Mouse (Mus musculus) embryo, embryonic 9.5 days (tissue): ENCODE measurements at regions not wholly inside any gene's neighbourhood (a gene's known extent, or its start where the extent isn't known, plus 50 kb on each side); places are given as distances from the start of the nearest gene placed in this dataset.
"Not testable (repeated sequence)": the region's sequence is repeated elsewhere in the genome, so short reads cannot be mapped to it uniquely, and the experiment has no call there.

Experiments
- DNase-seq: peaks from one replicate; pipeline ENCODE4 v3.0.0-alpha.2; 2017; ENCODE audit errors: extremely low spot score

- DNase-seq, result peak; percentile 27
These were observed 63.8 kb upstream of the Srsf6 start for GRCm38 (mm10) chr2:162867516-162868029.

DNA sequence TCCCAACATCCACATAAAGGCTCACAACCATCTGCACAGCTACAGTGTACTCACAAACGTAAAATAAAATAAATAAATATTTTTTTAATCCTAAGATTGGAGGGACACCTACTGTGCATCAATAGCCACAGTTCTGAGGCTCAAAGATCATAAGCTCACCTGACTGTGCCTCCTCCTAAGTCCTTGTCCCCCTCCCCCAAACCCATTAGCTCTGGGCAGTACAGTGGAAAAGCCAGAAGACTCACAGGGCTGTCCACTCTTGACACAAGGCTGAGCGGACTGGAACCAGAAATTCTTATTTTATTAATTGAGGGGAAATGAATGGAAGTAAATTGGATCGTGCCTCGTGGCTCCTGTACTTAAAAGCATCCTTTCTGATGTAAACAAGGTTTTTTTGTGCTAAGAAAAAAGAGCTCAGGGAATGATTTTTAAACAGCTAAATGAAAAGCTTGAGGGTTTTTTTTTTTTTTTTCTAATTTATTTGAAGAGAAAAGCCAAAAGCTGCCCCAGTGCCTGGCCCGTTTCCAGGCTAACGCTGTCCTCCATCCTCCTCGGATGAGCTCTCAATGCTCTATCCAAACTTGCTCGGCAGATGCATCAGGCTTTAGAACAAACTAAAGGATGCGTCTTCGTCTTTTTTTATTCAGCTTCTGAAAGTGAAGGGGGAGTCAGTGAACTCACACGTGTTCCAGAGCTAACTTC is 64.6 kb upstream of the Srsf6 start:
- DNase-seq, result no peak

DNA sequence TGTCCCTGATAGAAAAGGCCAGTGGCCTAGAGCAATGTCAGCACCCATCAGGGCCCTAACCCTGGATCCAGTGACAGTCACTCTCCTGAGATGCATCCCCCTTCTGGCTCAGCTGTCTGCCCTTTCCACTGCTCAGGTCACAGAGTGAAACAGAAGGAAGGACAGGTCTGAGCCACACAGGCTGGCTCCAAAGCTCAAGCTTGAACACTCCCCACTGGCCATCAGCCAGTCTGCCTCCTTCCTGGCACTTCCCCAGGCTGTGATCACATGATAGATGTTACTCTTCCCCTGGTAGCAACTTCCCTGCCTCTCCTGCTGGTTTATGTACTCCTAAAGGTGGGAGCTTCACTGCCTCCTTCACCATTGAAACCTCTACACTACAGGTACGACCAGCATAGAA is 66.8 kb upstream of the Srsf6 start:
- DNase-seq, result no peak

GRCm38 (mm10) chr2:162854606-162855005 is 76.7 kb upstream of the Srsf6 start:
- DNase-seq, result no peak

DNA sequence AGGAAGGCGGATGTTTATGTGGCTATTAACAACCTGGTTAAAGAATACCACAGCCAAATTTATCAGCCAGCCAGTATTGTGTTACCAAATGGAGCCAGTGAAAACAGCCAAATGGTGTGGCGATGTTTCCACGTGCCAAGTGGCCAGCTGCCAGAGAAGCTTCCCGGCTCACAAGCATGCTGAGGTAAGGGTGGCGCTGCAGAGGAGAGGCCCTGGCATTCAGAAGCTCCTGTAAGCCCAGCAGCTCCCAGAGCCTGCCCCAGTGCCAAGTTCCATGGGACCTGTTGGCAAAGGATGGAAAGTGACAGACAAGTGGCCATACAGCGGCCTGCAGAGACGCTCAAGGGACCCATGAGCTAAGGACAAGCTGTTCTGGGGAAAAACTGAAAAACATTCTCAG is 77.8 kb upstream of the Srsf6 start:
- no peak for DNase-seq

DNA sequence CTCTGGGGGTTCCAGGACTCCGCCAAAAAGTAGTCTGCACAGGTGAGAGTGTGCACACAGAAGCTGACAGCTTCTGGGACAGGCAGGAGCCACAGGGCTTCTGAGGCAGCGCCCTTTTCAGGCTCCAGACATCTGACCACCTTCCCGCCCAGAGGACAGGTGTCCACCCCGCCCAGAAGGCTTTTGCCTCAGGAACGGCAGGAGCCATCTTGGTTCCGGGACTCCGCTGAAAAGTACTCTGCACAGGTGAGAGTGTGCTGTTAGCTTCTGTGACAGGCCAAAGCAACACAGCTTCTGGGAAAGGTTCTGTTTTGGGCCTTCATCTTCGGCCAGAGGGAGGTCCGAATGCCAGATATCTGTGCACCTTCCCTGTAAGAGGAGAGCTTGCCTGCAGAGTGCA is 89.6 kb upstream of the Srsf6 start:
- not testable (repeated sequence) for DNase-seq

GRCm38 (mm10) chr2:162837776-162838175 is 93.6 kb upstream of the Srsf6 start:
- no peak for DNase-seq

- no peak for DNase-seq
These were observed 97.6 kb upstream of the Srsf6 start for GRCm38 (mm10) chr2:162833741-162834140.

DNA sequence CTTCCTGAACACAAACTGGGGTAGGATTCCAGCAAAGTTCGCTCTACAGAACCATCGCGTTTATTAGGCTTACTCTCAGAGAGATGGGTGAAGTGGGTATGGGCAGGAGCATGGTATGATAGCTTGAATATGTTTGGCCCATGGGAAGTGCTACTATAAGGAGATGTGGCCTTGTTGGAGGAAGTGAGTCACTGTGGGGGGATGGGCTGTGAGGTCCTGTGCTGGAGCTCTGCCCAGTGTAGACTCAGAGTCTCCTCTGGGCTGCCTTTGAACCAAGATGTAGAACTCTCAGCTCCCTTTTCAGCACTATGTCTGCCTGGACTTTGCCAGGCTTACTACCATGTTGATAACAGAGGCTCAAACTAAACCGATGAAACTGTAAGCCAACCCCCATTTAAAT is 112.5 kb upstream of the Srsf6 start:
- no peak for DNase-seq

- DNase-seq, result peak; percentile 9
These were observed 117.1 kb upstream of the Srsf6 start for GRCm38 (mm10) chr2:162814205-162814604.

- DNase-seq, result no peak
These were observed 123.6 kb upstream of the Srsf6 start for GRCm38 (mm10) chr2:162807747-162808146.

DNA sequence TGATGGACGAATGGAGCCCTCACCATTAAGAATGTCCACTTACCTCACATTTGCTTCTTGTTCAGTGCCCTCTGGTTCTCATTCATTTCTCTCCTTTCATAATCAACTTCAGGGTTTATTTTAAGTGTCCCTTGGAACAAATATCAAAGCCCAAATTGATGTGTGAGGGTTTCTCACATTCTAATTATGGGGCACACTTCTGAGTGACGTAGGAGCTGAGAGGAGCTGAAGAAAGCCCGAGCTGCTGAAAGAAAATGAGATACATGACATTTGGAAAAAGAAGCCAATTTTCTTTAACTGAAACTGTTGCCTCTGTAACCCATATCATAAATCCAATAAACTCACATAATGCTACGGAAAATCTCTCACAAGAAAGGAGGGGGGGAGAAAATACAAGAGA is 134.8 kb upstream of the Srsf6 start:
- DNase-seq, result no peak

DNA sequence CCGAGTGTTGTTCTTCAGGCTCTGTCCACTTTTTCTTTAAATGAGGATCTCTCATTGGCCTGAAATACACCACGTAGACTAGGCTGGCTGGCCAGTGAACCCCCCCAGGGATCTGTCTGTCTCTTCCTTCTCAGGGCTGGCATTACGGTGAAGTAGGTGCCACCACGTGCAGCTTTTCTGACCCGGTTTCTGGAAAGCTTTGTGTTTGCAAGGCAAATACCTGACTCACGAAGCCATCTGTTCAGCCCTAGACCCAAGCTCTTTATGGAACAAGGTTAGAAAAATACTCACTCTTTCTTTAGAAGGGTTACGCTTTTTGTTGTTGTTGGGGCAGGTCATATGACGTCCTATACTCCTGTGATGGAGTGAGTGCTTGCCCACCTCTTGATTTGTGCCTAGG is 133.3 kb upstream of the Ptprt start:
- DNase-seq, result no peak

- DNase-seq, result no peak
These were observed 130.6 kb upstream of the Ptprt start for GRCm38 (mm10) chr2:162791374-162792098.

DNA sequence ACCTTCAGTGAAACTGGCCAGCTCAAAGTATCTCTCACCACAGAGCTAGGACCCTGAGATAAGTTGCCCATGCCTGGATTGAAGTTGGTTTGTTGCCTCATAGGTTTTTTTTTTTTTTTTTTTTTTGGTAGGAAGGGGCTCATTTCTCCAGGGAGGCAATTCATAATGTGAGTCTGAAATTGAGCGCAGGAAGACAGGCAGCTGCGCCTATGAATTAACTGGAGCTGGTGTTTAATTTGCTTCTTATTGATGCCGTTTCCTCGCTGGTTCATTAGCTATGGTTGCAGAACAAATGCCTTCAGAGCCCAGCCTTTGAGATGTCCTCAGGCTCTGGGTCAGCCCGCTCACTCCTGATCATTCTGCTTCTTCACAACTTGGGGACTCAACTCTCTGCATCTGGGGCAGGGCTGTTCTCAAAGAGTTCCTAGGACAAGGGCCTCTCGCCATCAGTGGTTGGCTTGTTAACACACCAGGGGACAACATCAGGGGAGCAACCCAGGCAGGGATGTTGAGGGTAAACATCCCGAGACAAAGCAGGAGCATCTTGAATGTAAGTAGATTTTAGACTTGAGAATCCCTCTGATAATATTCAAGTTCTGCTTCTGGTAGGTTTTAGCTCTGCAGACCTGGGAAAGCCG is 123.3 kb upstream of the Ptprt start:
- DNase-seq, result no peak

- no peak for DNase-seq
These were observed 120.7 kb upstream of the Ptprt start for GRCm38 (mm10) chr2:162781599-162781998.

DNA sequence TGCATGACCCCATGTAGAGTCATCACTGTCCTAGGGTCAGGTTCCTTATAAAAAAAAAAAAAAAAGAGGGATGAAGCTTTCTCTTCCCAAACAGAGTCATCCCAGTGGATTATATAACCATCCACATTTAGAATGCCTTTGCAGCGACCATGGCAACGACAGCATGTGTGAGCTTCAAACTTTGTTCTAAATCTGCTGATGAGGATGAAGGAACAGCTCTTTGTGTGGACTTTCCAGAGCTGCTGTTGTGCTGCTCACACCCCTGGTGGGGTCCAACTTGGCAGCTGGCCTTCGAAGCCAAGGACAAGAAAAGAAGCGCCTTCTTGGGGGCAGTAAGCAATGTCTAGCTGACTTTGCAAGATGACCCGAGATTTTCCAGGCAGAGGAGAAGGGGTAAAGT is 115.6 kb upstream of the Ptprt start:
- DNase-seq, result no peak

DNA sequence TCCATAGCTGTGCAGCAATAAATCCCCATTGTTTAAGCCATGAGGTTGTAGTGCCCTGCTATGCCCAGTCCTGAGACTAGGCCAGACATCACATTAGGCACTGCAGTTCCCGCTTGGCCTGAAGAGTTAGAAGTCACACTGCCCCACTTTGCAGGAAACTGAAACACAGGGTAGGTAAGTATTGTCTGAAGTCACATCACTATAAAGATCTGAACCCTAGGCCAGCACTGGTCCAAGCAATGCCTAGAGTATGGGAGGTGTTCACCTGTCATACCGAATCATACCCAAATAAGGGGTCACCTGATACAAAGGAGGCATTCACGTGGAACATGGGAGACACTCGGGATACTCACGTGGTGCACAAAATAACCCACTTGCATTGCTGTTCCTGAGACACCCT is 111.6 kb upstream of the Ptprt start:
- no peak for DNase-seq

GRCm38 (mm10) chr2:162769711-162770428 is 108.9 kb upstream of the Ptprt start:
- no peak for DNase-seq

DNA sequence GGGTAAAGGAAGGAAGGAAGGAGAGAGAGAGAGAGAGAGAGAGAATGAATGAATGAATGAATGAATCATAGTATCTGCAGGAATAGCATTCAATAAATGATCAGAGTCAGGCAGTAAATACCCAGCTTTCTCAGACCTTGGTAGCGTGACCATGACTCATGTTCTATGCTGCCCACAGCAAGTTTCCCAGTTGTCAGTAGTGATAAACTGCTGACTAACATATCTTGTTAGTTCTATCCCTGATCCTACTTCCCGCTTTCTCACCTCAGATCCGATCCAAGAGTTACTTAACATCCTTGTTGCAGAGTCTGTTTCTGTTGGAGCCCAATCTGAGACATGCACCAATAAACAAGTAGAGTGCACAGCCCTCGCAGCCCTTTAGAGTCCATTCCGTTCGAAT is 103.1 kb upstream of the Ptprt start:
- no peak for DNase-seq

DNA sequence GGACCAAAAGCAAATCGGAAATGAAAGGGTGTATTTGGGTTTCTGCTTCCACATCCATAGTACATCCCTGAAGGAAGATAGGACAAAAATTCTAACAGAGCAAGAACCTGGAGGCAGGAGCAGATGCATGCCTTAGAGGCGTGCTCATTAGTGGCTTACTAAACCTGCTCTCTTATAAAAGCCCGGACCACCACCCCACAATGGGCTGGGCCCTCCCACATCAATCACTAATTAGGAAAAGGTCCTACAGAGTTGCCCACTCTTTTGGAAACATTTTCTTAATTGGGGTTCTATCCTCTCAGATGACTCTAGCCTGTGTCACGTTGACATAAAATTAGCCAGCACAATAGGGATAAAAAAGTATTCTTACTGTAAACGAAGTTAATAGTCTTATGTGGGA is 79.6 kb upstream of the Ptprt start:
- DNase-seq, result no peak

DNA sequence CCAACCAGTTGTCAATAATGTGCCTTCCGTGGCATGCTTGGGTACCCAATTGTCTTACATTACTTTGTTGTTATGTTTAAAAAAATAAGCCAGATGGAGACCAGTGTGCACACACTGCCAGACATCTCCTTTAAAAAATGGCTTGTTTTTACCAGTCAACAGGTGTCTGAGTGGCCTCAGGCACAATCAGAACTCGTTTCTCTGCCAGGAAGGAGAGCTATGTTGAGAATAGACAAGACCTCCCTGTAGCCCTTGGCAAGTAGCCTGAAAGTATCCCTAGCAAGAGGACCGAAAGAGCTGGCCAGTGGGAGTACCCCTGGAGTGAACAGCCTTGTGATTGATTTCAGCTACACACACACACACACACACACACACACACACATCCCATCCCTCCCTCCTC is 74.8 kb upstream of the Ptprt start:
- no peak for DNase-seq
